Mouse (Mus musculus) yolk sac, embryonic 10.5 days (tissue): ENCODE measurements around the gene Tubgcp5.
A peak's percentile ranks its signal among the peaks of the same experiment; 100 is the strongest.
"Not testable (repeated sequence)": the region's sequence is repeated elsewhere in the genome, so short reads cannot be mapped to it uniquely, and the experiment has no call there.

Experiments
- DNase-seq: peaks from one replicate; pipeline ENCODE4 v3.0.0-alpha.2; 2017; ENCODE audit warnings: low spot score

The Tubgcp5 gene

GRCm38 (mm10) chr7:55793952-55794603 lies at the start of gene Tubgcp5:
TSS of gene Tubgcp5 (plus strand) at chr7:55794154.
- peak; percentile 96 for DNase-seq

DNA sequence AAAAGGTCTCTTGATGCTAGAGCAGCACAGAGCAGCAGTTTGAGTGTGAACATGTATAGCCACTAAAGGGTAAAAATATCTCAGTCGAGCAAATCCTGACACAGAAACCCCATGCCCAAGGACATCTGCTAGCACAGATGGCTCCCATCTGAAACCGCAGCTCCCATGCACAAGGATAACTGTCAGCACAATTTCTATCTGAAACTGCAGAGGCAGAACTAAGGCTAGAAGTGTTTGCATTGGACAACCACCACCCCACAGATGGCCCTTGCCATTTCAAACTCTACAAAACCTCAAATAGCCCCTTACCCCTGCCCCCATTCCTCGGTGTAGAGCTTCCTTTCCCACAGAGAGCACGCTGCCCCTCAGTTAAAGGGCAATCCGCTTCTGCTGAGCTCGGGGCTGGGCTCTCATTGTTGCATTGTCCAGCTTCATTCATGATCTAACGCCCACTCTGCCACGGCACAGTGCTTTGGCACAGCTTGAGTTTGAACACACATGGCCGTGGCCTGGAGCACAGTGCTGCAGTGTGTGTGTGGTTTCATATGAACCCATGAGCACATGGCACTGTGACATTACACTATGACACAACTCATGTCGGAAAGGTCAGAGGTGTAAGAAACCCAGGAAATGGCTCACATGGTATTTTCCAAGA lies 49.3 kb upstream of the Tubgcp5 start:
- no peak for DNase-seq

GRCm38 (mm10) chr7:55750841-55751240 lies 43.1 kb upstream of the Tubgcp5 start:
- DNase-seq: no peak

DNA sequence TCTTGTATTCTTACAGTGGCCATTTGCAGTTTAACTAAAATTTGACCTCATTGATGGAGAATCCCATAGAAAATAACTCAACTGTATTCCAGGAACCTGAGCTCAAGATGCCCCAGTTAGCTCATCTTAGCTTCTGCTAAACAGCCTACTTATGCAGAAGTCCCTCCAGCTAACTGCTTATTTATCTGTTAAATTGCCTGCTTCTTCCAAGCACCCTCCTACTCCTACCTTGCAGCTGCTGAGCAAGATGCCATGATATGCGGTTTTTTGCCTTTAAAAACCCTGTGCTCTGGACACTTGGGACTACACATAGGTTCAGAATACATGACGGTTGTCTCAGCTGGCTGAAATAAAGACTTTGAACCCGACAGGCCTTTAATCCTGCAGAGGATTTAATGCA lies 34.6 kb upstream of the Tubgcp5 start:
- DNase-seq: no peak

GRCm38 (mm10) chr7:55767926-55768325 lies 26.0 kb upstream of the Tubgcp5 start, which contains the start of gene Siglech:
TSS of gene Siglech (plus strand) at chr7:55768178.
- no peak for DNase-seq

DNA sequence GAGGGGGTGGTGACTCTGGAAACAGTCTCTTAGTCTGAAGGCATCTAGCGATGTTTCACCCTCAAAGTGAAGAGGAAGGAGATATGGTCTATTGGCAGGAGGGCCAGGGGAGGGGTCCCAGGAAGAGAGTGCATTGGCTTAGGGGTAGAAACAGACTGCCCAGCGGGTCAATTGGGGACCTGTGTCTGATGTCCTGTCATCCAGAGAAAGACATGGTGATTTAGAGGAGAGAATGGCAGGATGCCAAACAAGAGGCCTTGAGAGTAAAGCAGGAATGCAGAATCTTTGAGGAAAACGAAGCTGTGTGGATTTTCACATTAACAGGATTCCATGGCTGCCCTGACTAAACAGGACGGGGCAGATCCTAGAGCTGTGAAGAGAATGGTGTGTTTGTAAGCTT lies 13.9 kb upstream of the Tubgcp5 start:
- DNase-seq: no peak

DNA sequence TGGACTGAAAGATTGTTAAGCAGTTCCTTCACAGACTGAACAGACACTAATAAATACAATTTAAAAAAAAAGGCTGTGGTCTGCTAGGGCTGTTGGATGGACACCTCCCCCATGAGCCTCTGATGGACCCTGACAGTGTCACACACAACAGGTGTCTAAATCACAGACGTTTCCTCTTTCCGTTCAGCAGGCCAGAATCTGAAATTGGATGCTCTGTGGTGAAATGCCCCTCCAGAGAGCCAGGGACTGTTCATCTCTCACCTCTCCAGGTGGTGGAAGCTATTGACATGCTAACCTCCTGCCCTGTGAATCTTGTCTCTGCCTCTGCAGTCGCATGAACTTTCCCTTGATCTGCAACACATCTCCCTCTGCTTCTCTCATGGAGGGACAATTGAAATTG lies 11.5 kb upstream of the Tubgcp5 start:
- no peak for DNase-seq

DNA sequence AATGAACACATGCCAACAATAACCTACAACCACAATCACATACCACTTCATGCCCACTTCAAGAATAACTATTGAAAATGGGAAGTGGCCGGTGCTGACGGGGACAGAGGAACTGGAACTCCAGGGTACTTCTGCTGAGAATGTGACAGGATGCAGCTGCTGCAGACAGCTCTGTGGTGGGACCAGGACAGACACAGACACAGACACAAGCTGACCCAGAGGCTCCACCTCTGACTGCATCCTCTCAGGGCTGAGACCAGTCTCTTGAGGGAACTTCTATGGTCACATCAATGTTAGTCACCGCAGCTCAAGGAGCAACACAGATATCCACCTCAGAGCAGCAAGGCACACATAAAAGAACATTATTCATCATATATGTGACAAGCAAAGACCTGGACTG lies 9.4 kb upstream of the Tubgcp5 start:
- DNase-seq: no peak

DNA sequence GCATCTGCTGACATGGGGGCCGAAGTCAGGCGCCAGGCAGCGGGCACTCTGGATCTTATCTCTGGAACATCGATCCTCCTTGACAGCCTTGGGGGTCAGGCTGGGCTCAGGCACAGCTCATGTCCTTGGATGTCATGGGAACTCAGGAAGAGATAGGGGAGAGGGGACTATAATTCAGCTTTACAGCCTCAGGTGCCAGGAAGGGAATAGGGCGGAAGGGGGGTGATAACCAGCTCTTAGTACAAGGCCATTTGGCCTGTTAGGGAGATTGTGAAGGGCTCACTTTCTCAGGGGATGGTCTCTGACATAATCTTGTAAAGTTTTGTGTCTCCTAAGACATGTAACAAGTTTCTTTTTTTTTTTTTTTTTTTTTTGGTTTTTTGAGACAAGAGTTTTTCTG lies 3.4 kb upstream of the Tubgcp5 start:
- DNase-seq: not testable (repeated sequence)

DNA sequence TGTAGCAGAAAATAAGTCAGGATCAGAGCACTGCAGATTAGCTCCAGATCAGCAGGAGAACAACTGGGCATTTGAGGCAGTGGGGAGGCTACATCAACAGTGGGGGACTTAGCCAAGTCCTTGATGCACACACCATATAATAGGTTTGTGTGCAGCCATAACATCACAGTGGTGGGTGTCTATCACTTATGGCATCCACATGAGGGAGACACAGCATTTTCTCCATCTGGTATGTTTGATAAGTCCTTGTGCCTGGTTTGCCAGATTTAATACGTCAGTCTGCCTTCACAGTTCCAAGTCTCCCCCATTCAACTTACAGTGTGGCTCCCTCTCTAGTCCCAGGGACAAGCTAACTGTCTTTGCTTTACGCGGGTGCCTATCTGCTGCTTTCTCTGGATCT lies 1.7 kb upstream of the Tubgcp5 start:
- no peak for DNase-seq

DNA sequence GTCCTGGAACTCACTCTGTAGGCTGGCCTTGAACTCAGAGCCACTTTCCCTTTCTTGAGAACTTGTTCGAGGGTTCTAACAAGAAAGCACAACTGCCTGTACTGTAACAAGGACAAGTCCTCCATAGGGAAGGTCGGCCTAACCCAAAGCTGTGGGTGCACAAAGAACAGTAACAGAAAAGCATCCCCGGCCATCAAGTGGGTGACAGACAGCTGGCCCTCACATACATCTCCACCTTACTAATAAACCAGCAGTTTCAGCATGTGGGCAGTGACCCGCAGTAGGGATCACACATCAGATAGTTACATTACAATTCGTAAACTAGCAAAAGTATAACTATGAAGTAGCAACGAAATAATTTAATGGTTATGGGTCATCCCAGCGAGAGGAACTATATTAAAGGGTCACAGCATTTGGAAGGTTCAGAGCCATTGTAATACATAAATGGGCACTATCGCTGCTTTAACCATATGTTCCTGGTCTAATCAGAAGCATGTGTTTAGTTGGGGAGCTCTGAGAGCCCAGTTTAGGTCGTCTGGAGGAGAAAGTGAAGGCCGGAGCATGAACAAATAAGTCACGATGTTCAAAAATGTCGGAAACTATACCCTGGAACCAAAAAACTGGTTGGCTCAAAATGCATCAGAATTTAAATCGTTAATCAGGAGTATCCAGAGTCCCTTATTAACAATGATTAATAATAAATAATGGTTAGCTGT lies 560 bp upstream of the Tubgcp5 start:
- no peak for DNase-seq

DNA sequence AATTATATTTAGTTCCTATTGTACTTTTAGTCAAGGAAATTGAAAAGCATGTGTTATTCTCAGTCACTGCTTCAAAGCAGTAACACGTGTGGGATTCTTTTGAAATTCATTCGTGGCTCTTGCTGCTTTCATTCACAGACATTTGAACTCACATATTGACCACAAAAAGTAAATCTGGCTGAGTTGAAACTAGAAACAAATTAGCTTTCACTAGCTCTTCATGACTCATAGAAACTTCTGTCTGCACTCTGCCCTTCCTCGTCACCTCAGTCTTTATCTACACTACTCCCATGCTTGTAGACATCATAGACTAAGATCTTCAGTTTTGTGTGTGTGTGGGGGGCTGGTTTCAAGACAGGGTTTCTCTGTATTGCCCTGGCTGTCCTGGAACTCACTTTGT lies 6.0 kb downstream of the Tubgcp5 start:
- no peak for DNase-seq

DNA sequence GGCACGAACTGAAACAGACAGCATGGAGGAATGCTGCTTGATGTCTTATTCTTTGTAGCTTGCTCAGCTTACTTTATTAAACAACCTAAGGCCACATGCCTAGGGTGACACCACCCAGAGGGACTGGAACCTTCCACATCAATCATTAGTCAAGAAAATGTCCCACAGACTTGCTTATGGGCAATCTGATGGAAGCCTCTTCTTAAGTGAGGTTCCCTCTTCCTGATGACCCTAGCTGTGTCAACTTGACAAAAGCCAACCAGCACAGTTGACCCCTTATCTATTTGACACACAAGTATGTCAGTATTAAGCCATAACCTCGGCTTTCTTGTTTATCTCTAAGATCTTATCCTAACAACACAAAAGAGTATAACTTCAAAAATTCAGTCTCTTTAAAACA lies 16.0 kb downstream of the Tubgcp5 start:
- DNase-seq: no peak

DNA sequence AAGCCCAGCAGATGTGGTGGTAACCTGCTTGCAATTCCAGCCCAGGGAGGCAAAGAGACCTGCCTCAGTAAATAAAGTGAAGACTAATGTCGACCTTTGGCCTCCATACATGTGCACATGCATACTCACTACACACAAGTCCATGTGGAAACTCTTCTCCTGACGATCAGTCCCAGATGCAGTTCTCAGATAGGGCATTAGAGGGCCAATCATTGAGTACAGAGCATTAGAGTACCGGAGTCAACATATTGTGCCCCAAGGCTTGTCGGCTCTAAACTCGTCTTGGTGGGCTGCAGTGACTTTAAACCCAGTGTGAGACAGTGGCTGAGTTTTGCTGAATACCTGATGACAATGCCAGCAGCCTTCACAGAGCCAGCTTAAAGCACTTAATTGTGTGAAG lies 30.5 kb downstream of the Tubgcp5 start:
- DNase-seq: no peak

GRCm38 (mm10) chr7:55827551-55827950 lies 33.6 kb downstream of the Tubgcp5 start:
- no peak for DNase-seq

DNA sequence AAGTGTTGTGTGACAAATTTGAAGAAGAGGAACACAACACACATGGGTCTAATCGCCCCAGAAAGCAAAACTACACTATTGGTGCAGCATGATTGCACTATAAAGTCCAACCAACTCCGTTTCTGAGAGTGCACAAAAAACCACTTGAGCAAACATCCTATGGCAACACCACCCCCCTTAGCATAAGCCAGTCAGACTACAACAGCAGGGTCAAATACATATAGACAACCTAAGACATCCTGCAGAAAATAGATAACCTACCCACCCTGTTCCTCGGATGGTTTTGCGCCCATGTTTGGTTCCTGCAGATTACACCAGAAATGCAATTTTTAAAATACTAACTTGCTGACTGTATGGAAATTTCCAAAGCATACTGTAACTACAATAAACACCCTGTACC lies 42.9 kb downstream of the Tubgcp5 start:
- no peak for DNase-seq

DNA sequence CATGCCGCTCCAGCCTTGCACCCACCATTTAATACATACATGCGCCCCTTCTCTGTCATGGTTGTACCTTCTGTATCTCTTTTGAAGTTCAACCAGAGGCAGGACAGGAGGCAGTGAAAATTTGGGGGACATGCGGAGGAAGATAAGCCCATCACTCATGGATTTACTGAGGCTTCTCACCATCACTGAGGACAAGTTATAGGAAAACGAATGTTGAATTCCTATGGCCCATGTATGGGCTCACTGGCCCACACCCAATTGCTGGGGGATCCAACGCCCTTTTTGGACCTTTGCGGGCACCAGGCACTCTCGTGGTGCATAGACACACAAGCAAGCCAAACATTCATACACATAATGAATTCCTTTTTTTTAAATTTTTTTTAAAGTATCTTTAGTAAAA lies 47.5 kb downstream of the Tubgcp5 start, which contains the start of gene Cyfip1:
Gene Cyfip1, plus strand, starts transcription at position 301 of the 400 bp plus-strand sequence.
- DNase-seq: no peak

- peak; percentile 93 for DNase-seq
Measured at GRCm38 (mm10) chr7:55841977-55842503, 48.1 kb downstream of the Tubgcp5 start.

DNA sequence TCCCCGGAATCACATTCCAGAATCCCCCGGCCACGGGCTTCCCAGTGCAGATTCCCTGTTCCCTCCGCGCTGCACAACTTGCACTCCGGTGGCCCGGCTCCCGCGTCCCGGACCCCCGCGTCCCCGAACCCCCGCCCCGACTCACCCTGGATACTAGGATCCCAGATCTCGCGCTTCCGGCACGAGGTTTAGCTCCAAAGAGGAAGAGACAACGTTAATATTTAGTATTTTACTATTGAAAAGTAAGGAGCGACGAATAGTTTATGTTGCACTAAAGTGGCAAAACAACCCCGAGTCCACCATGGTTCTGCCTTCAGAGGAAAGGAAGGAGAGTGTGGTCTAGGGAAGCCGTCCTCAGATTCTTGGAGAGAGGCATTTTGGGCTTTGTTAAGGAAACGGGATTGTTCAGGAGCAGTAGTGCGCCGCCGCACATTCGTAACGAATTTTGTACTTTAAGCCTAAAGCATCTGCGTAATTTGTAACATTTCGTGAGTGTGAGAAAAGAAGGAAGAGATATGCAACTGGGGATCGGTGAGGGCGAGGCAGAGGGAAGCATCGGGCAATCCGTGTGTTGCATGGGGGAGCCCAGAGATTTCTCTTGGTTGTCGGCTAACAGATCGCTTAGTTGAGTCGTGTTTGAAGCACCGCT lies 48.7 kb downstream of the Tubgcp5 start:
- no peak for DNase-seq

- no peak for DNase-seq
Measured at GRCm38 (mm10) chr7:55846606-55847312, 52.8 kb downstream of the Tubgcp5 start.

GRCm38 (mm10) chr7:55849948-55850571 lies 56.1 kb downstream of the Tubgcp5 start:
- no peak for DNase-seq
